Mouse (Mus musculus): ENCODE data around the gene Kcnj16. TPM values are rescaled to one million over a fixed set of nuclear protein-coding genes. Genes with fewer than 3 reads are reported as not detected.

The Kcnj16 gene
- total and polyA plus RNA-seq, 3 experiments, result not detected

GRCm38 (mm10) chr11:110997211-110997610 is 29.4 kb downstream of the Kcnj16 start:
- H3K27ac ChIP-seq (ENCODE audit: insufficient read depth, low read depth), result no peak overlapping the region
- dilution Hi-C loops (cut with MboI; ENCODE audit: extremely low pct_ligation_motif_present, extremely low pct_unique_long_range_greater_than_20kb, low sequenced_read_pairs), result no loop called here
- no peak for DNase-seq (ENCODE audit: extremely low read depth)

GRCm38 (mm10) chr11:111005103-111005502 is 37.3 kb downstream of the Kcnj16 start:
- no peaks in the 10 kb centered on the region for H3K4me1 ChIP-seq (ENCODE audit: control insufficient read depth in 1 of 2, insufficient read depth in 2 of 2)
- TF ChIP-seq POLR2AphosphoS2 (IDR thresholded peaks at IDR 0.05; ENCODE audit: low read depth, low read length), result no peak
- no peak for TF ChIP-seq SIN3A (IDR thresholded peaks at IDR 0.05; ENCODE audit: low read length)
- no peak for TF ChIP-seq CHD2 (IDR thresholded peaks at IDR 0.05; ENCODE audit: low read length)
- TF ChIP-seq ELF1 (IDR thresholded peaks at IDR 0.05; ENCODE audit: low read depth, low read length), result no peak
- no peak for TF ChIP-seq MYC (IDR thresholded peaks at IDR 0.05; ENCODE audit: low read depth, low read length)
- no peaks in the 10 kb centered on the region for H3K9me3 ChIP-seq (replicated peaks; ENCODE audit: low read length)
- no peak overlapping the region for H3K4me2 ChIP-seq (ENCODE audit: insufficient read depth, low read depth, poor library complexity, severe bottlenecking)
- H3K4me3 ChIP-seq (replicated peaks in 1 of 3; ENCODE audit: low read depth in 2 of 3, low read length in 2 of 3, poor library complexity in 1 of 3), result no peak overlapping the region
- H3K9ac ChIP-seq (ENCODE audit: insufficient read depth, low read depth), result no peak overlapping the region
- dilution Hi-C loops (cut with MboI; ENCODE audit: extremely low pct_ligation_motif_present, extremely low pct_unique_long_range_greater_than_20kb, low sequenced_read_pairs), result no loop called here
- DNase-seq (ENCODE audit: extremely low read depth), result no peak
- in situ Hi-C loops (cut with MboI; ENCODE audit: low pct_ligation_motif_present, low pct_unique_long_range_greater_than_20kb, low sequenced_read_pairs), result no loop called here
- H3K27me3 ChIP-seq (replicated peaks), result no peaks in the 10 kb centered on the region
- no peaks in the 10 kb centered on the region for H3K79me2 ChIP-seq (replicated peaks; ENCODE audit: control insufficient read depth, extremely low read depth, insufficient read depth, poor library complexity, severe bottlenecking)
- no peaks in the 10 kb centered on the region for H3K36me3 ChIP-seq (replicated peaks in 1 of 2; ENCODE audit: control insufficient read depth in 1 of 2, insufficient read depth in 1 of 2, low read length in 1 of 2)
- H3K27ac ChIP-seq (ENCODE audit: insufficient read depth, low read depth), result no peak overlapping the region

More at GRCm38 (mm10) chr11:110997211-110997610, 29.4 kb downstream of the Kcnj16 start:
- Histone ChIP-seq H3K79me2 (replicated peaks; ENCODE audit: control insufficient read depth, extremely low read depth, insufficient read depth, poor library complexity, severe bottlenecking) (no peaks in the 10 kb centered on the region), H3K4me2 (ENCODE audit: insufficient read depth, low read depth, poor library complexity, severe bottlenecking) (no peak overlapping the region), H3K27me3 (replicated peaks) (no peaks in the 10 kb centered on the region), H3K36me3 (replicated peaks in 1 of 2; ENCODE audit: control insufficient read depth in 1 of 2, insufficient read depth in 1 of 2, low read length in 1 of 2) (no peaks in the 10 kb centered on the region), H3K4me3 (replicated peaks in 1 of 3; ENCODE audit: low read depth in 2 of 3, low read length in 2 of 3, poor library complexity in 1 of 3) (no peak overlapping the region), H3K9ac (ENCODE audit: insufficient read depth, low read depth) (no peak overlapping the region), H3K4me1 (ENCODE audit: control insufficient read depth in 1 of 2, insufficient read depth in 2 of 2) (peaks cover 0 to 15% of the 10 kb centered on the region in 2 experiments; a peak in 2 of 4 replicates), H3K9me3 (replicated peaks; ENCODE audit: low read length) (no peaks in the 10 kb centered on the region)
- in situ Hi-C loops (cut with MboI; ENCODE audit: low pct_ligation_motif_present, low pct_unique_long_range_greater_than_20kb, low sequenced_read_pairs), result no loop called here
- TF ChIP-seq RCOR1 (conservative IDR thresholded peaks at IDR 0.05; ENCODE audit: low read depth, low read length) (no peak), NELFE (IDR thresholded peaks at IDR 0.05; ENCODE audit: low read depth, low read length) (no peak), ZC3H11A (IDR thresholded peaks at IDR 0.05; ENCODE audit: low read depth, low read length) (no peak), E2F4 (IDR thresholded peaks at IDR 0.05; ENCODE audit: insufficient replicate concordance, low read depth, low read length) (no peak), CHD2 (IDR thresholded peaks at IDR 0.05; ENCODE audit: low read length) (no peak), BHLHE40 (IDR thresholded peaks at IDR 0.05; ENCODE audit: low read depth, low read length) (no peak), ZKSCAN1 (IDR thresholded peaks at IDR 0.05; ENCODE audit: borderline replicate concordance, low read depth, low read length) (no peak), MEF2A (IDR thresholded peaks at IDR 0.05; ENCODE audit: borderline replicate concordance, low read depth, low read length) (no peak), CHD1 (IDR thresholded peaks at IDR 0.05; ENCODE audit: low read depth, low read length) (no peak), GABPA (IDR thresholded peaks at IDR 0.05; ENCODE audit: insufficient replicate concordance, low read depth, low read length) (no peak), POLR2AphosphoS2 (IDR thresholded peaks at IDR 0.05; ENCODE audit: low read depth, low read length) (no peak), JUN (IDR thresholded peaks at IDR 0.05; ENCODE audit: insufficient read depth, low read depth, low read length) (no peak), POLR2A (IDR thresholded peaks at IDR 0.05; ENCODE audit: low read depth, low read length) (no peak), PAX5 (IDR thresholded peaks at IDR 0.05; ENCODE audit: low read length) (no peak)

Data from CH12.LX (cell line).